In the genomic region with DNA sequence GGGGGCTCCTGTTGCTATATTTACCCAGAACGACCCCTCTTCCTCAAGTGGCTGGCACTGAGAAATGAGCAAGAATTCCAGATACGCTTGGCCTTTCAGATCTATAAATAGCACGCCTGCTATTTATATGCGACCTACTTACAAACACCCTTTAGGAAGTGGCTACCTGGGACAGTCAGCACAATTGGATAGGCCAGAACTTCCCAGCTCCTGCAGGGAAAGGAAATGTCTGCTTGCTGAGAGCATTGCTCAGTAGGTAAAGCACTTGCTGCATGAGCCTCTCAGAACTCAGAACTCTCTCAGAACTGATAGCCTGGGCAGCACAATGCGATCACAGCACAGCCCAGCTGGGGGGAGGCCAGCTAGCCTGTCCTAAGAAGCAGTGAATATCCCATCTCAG, we compare ENCODE assay signal across 14 mouse cellular contexts. TPM values are rescaled to one million over a fixed set of nuclear protein-coding genes. Genes with fewer than 3 reads are reported as not detected.
A peak's percentile ranks its signal among the peaks of the same experiment; 100 is the strongest.
DNase-seq lines count a peak whose midpoint lies in the region; ATAC-seq and TF ChIP-seq lines count a peak whose summit lies in the region.
"Had no signal": no experiment of that assay in that cellular context is flagged by ENCODE, and none has a peak within 500 bp of the region (broad histone marks: within the 10 kb centered on the region; RNA-seq: fewer than 3 reads in every experiment).

No protein-coding gene starts in this region.

- WGBS in kidney, postnatal 0 days: 26% methylated on average over 5 of the region's 5 CpGs
- 30% methylated on average over 5 of the region's 5 CpGs for WGBS in kidney, embryonic 14.5 days
- 19% methylated on average over 5 of the region's 5 CpGs for WGBS in heart, embryonic 16.5 days
- 42% methylated on average over 5 of the region's 5 CpGs for WGBS in forebrain, embryonic 12.5 days

- H3K36me3 ChIP-seq in kidney, postnatal 0 days (ENCODE audit: insufficient read depth, low read length): no peaks in the 10 kb centered on the region
- H3K36me3 ChIP-seq in kidney, embryonic 14.5 days (ENCODE audit: control insufficient read depth, insufficient read depth, low read length): no peaks in the 10 kb centered on the region
- no peaks in the 10 kb centered on the region; the same call in 1 of the 2 replicates for H3K36me3 ChIP-seq in ES-E14 (ENCODE audit: control insufficient read depth, insufficient read depth, low read length, poor library complexity, severe bottlenecking)
- H3K36me3 ChIP-seq in heart, embryonic 16.5 days (ENCODE audit: control insufficient read depth, insufficient read depth): peaks cover 7% of the 10 kb centered on the region
- H3K36me3 ChIP-seq in forebrain, embryonic 12.5 days (replicated peaks): peaks cover 7% of the 10 kb centered on the region

- H3K4me2 ChIP-seq in kidney, postnatal 0 days (ENCODE audit: low read length): no peak overlapping the region
- H3K4me2 ChIP-seq in kidney, embryonic 14.5 days (replicated peaks; ENCODE audit: low read depth, low read length): no peak overlapping the region
- peak overlapping the region; percentile 52 for H3K4me2 ChIP-seq in heart, embryonic 16.5 days (ENCODE audit: low read depth, low read length)
- H3K4me2 ChIP-seq in forebrain, embryonic 12.5 days: no peak overlapping the region

- no peak for TF ChIP-seq CTCF in kidney, postnatal 0 days (IDR thresholded peaks at IDR 0.05; ENCODE audit: low read depth)

- no peak for ATAC-seq in kidney, postnatal 0 days (replicated peaks; ENCODE audit: low FRiP score, low read depth)
- ATAC-seq in kidney, embryonic 14.5 days (ENCODE audit: low FRiP score, low TSS enrichment): no peak
- peak; percentile 73 for ATAC-seq in heart, embryonic 16.5 days (replicated peaks; ENCODE audit: extremely low read depth, insufficient read depth, low FRiP score)
- ATAC-seq in forebrain, embryonic 12.5 days (ENCODE audit: low FRiP score): no peak
- ATAC-seq: CD4-positive, CD25-positive, alpha-beta regulatory T cell, adult 4 months; hindbrain, postnatal 0 days; Patski had no signal

- peak; percentile 36 for DNase-seq in kidney, postnatal 0 days (ENCODE audit: low spot score)
- peak; percentile 36 for DNase-seq in ES-E14 (ENCODE audit: low read depth, low spot score)
- DNase-seq in layer of hippocampus, adult 18-20 months (ENCODE audit: low spot score in 2 of 2): no peak
- DNase-seq in cerebellum, postnatal 10 days: no peak
- DNase-seq: adrenal gland, postnatal 10 days; kidney, adult 8-10 months had no signal

- H3K9ac ChIP-seq in kidney, postnatal 0 days (ENCODE audit: low read depth, low read length): no peak overlapping the region
- no peak overlapping the region for H3K9ac ChIP-seq in kidney, embryonic 14.5 days (ENCODE audit: low read depth, low read length)
- no peak overlapping the region for H3K9ac ChIP-seq in ES-E14 (ENCODE audit: insufficient read depth, low read depth, low read length, poor library complexity, severe bottlenecking)
- peak overlapping the region; percentile 38; the same call in 1 of the 2 replicates for H3K9ac ChIP-seq in heart, embryonic 16.5 days (ENCODE audit: low read length)
- H3K9ac ChIP-seq in forebrain, embryonic 12.5 days: no peak overlapping the region

- H3K9me3 ChIP-seq in kidney, postnatal 0 days (replicated peaks; ENCODE audit: low read length): peaks cover 8% of the 10 kb centered on the region
- peaks cover 10% of the 10 kb centered on the region for H3K9me3 ChIP-seq in kidney, embryonic 14.5 days (ENCODE audit: control insufficient read depth, low read length)
- H3K9me3 ChIP-seq in ES-E14 (ENCODE audit: control insufficient read depth, insufficient read depth, low read depth, low read length): no peaks in the 10 kb centered on the region
- H3K9me3 ChIP-seq in heart, embryonic 16.5 days (replicated peaks; ENCODE audit: control insufficient read depth, low read length): peaks cover 10% of the 10 kb centered on the region
- peaks cover 16% of the 10 kb centered on the region for H3K9me3 ChIP-seq in forebrain, embryonic 12.5 days

- in situ Hi-C loops in ES-E14 (cut with MboI; ENCODE audit: low sequenced_read_pairs in 2 of 2, unreplicated experiment in 2 of 2): no loop called here

- H3K4me3 ChIP-seq in kidney, postnatal 0 days (replicated peaks; ENCODE audit: low read depth, low read length): no peak overlapping the region
- H3K4me3 ChIP-seq in kidney, embryonic 14.5 days (ENCODE audit: low read length): no peak overlapping the region
- H3K4me3 ChIP-seq in ES-E14 (ENCODE audit: insufficient read depth in 1 of 2, low read depth in 1 of 2, low read length in 2 of 2, poor library complexity in 1 of 2, severe bottlenecking in 1 of 2): no peak overlapping the region
- H3K4me3 ChIP-seq in brown adipose tissue, adult 24 weeks (ENCODE audit: insufficient read depth, low read depth, low read length): no peak overlapping the region
- H3K4me3 ChIP-seq in heart, embryonic 16.5 days (ENCODE audit: low read length): no peak overlapping the region; the same call in 1 of the 2 replicates
- H3K4me3 ChIP-seq in forebrain, embryonic 12.5 days (replicated peaks): no peak overlapping the region
- H3K4me3 ChIP-seq: erythroblast, embryonic 14.5 days had no signal

- H3K27me3 ChIP-seq in kidney, postnatal 0 days (ENCODE audit: insufficient read depth, low read length): no peaks in the 10 kb centered on the region
- no peaks in the 10 kb centered on the region for H3K27me3 ChIP-seq in kidney, embryonic 14.5 days (ENCODE audit: control insufficient read depth, insufficient read depth, low read length)
- H3K27me3 ChIP-seq in heart, embryonic 16.5 days (ENCODE audit: control insufficient read depth, insufficient read depth, low read length): no peaks in the 10 kb centered on the region
- peaks cover 13% of the 10 kb centered on the region for H3K27me3 ChIP-seq in forebrain, embryonic 12.5 days
- H3K27me3 ChIP-seq: Patski had no signal

- H3K27ac ChIP-seq in kidney, postnatal 0 days: no peak overlapping the region
- no peak overlapping the region for H3K27ac ChIP-seq in kidney, embryonic 14.5 days (ENCODE audit: low read depth, low read length)
- H3K27ac ChIP-seq in ES-E14 (ENCODE audit: insufficient read depth, low read depth, low read length, poor library complexity, severe bottlenecking): no peak overlapping the region
- H3K27ac ChIP-seq in brown adipose tissue, adult 24 weeks (replicated peaks; ENCODE audit: low read depth, low read length): peak overlapping the region; percentile 39; the same call in 1 of the 2 replicates
- peak overlapping the region; percentile 94 for H3K27ac ChIP-seq in heart, embryonic 16.5 days (ENCODE audit: low read length)
- H3K27ac ChIP-seq in forebrain, embryonic 12.5 days: no peak overlapping the region
- H3K27ac ChIP-seq: hindbrain, postnatal 0 days had no signal

- H3K4me1 ChIP-seq in kidney, postnatal 0 days (replicated peaks; ENCODE audit: insufficient read depth, low read length): peaks cover 10% of the 10 kb centered on the region; the same call in 1 of the 2 replicates
- H3K4me1 ChIP-seq in kidney, embryonic 14.5 days (ENCODE audit: control insufficient read depth, insufficient read depth, low read length): peaks cover 9% of the 10 kb centered on the region
- peaks cover 9 to 26% of the 10 kb centered on the region in 2 experiments for H3K4me1 ChIP-seq in ES-E14 (ENCODE audit: control insufficient read depth in 2 of 2, insufficient read depth in 2 of 2, low read length in 2 of 2, poor library complexity in 1 of 2)
- peaks cover 6% of the 10 kb centered on the region for H3K4me1 ChIP-seq in brown adipose tissue, adult 24 weeks (ENCODE audit: control insufficient read depth, insufficient read depth, insufficient read length, low read length)
- peaks cover 41% of the 10 kb centered on the region for H3K4me1 ChIP-seq in heart, embryonic 16.5 days (ENCODE audit: control insufficient read depth, insufficient read depth, low read length)
- peaks cover 26% of the 10 kb centered on the region for H3K4me1 ChIP-seq in forebrain, embryonic 12.5 days

TF ChIP-seq in ES-E14, 5 proteins besides CTCF, POLR2A, EP300 and RAD21:
- TF ChIP-seq ZNF384 (IDR thresholded peaks at IDR 0.05; ENCODE audit: low read depth, low read length) (no peak), ZC3H11A (IDR thresholded peaks at IDR 0.05; ENCODE audit: borderline replicate concordance, low read depth, low read length) (no peak), CHD2 (IDR thresholded peaks at IDR 0.05; ENCODE audit: low read depth, low read length) (no peak), HCFC1 (IDR thresholded peaks at IDR 0.05; ENCODE audit: borderline replicate concordance, insufficient read depth, low read length) (no peak), MAFK (IDR thresholded peaks at IDR 0.05; ENCODE audit: insufficient read depth, low read depth, low read length) (no peak)

RNA-seq across cellular contexts. Expression of a gene that starts 3.4 kb away (rescaled TPM):
- polyA plus RNA-seq in kidney, postnatal 0 days (2015; fragmentation: Nextera tagmentation; extraction: Ambion mirVana): 4.7 and 5.3 TPM in 2 replicates
- polyA plus RNA-seq in kidney, embryonic 14.5 days (2014; fragmentation: Nextera tagmentation; extraction: Ambion mirVana): 4.5 and 6.8 TPM in 2 replicates
- total RNA-seq in ES-E14 (2012; rRNA removed): 6.4 and 8.7 TPM in 2 replicates
- polyA plus RNA-seq in brown adipose tissue, adult 24 weeks (2012; ENCODE audit: insufficient read depth, insufficient read length, missing spikeins): 0.48 and 0.75 TPM in 2 replicates
- 6.6 and 6.9 TPM in 2 replicates for polyA plus RNA-seq in heart, embryonic 16.5 days (2015; fragmentation: Nextera tagmentation; extraction: Ambion mirVana)
- 1 to 10 TPM; 4.9 to 5.6 TPM for total RNA-seq in layer of hippocampus, adult 18-20 months (2021)
- 8.7 and 10.0 TPM in 2 replicates for polyA plus RNA-seq in forebrain, embryonic 12.5 days (2016; fragmentation: Nextera tagmentation; extraction: Ambion mirVana)
- polyA plus RNA-seq: erythroblast, embryonic 14.5 days; Patski had no signal

Comparison
In these comparisons a context has a peak if more than half of its experiments do, and no peak if none do; other contexts are left out.
1. DNase-seq: peak in kidney, postnatal 0 days (single experiment) and ES-E14 (single experiment); none in layer of hippocampus, adult 18-20 months (0 of 2) and cerebellum, postnatal 10 days (0 of 2).
2. H3K27ac ChIP-seq: peak in brown adipose tissue, adult 24 weeks (single experiment) and heart, embryonic 16.5 days (single experiment); none in kidney, postnatal 0 days (single experiment), kidney, embryonic 14.5 days (single experiment), ES-E14 (single experiment) and forebrain, embryonic 12.5 days (single experiment).